Comparison of ENCODE assay signal across 9 mouse cellular contexts in genomic region chr2:167660611-167660971, GRCm38 (mm10). TPM values are rescaled to one million over a fixed set of nuclear protein-coding genes. Genes with fewer than 3 reads are reported as not detected.
DNase-seq lines count a peak whose midpoint lies in the region; ATAC-seq and TF ChIP-seq lines count a peak whose summit lies in the region.
"Had no signal": no experiment of that assay in that cellular context is flagged by ENCODE, and none has a peak within 500 bp of the region (broad histone marks: within the 10 kb centered on the region; RNA-seq: fewer than 3 reads in every experiment).

No protein-coding gene starts in this region.

- TF ChIP-seq POLR2A in CH12.LX (IDR thresholded peaks at IDR 0.05; ENCODE audit: low read depth, low read length) = no peak

- peaks cover 50% of the 10 kb centered on the region for H3K4me1 ChIP-seq in heart, embryonic 10.5 days
- H3K4me1 ChIP-seq in CH12.LX (ENCODE audit: control insufficient read depth in 1 of 2, insufficient read depth in 2 of 2) = peaks cover 31 to 54% of the 10 kb centered on the region in 2 experiments
- peaks cover 60% of the 10 kb centered on the region for H3K4me1 ChIP-seq in erythroblast, embryonic 14.5 days (ENCODE audit: control insufficient read depth)
- H3K4me1 ChIP-seq in limb, embryonic 13.5 days = peaks cover 37% of the 10 kb centered on the region
- peaks cover 40% of the 10 kb centered on the region for H3K4me1 ChIP-seq in neural tube, embryonic 15.5 days

- H3K36me3 ChIP-seq in heart, embryonic 10.5 days = peaks cover 8% of the 10 kb centered on the region
- peaks cover 0 to 12% of the 10 kb centered on the region in 2 experiments for H3K36me3 ChIP-seq in CH12.LX (replicated peaks in 1 of 2; ENCODE audit: control insufficient read depth in 1 of 2, insufficient read depth in 1 of 2, low read length in 1 of 2)
- H3K36me3 ChIP-seq in erythroblast, embryonic 14.5 days (ENCODE audit: control insufficient read depth) = peaks cover 31% of the 10 kb centered on the region
- H3K36me3 ChIP-seq in limb, embryonic 13.5 days = peaks cover 9% of the 10 kb centered on the region
- no peaks in the 10 kb centered on the region for H3K36me3 ChIP-seq in neural tube, embryonic 15.5 days

- dilution Hi-C loops in CH12.LX (cut with MboI; ENCODE audit: extremely low pct_ligation_motif_present, extremely low pct_unique_long_range_greater_than_20kb, low sequenced_read_pairs) = no loop called here

- peak overlapping the region; percentile 91 for H3K27ac ChIP-seq in heart, embryonic 10.5 days
- no peak overlapping the region for H3K27ac ChIP-seq in CH12.LX (ENCODE audit: insufficient read depth, low read depth)
- H3K27ac ChIP-seq in limb, embryonic 13.5 days = peak overlapping the region; percentile 52; the same call in 1 of the 2 replicates
- peak overlapping the region; percentile 28; the same call in 1 of the 2 replicates for H3K27ac ChIP-seq in neural tube, embryonic 15.5 days (replicated peaks)

- no peak for DNase-seq in heart, embryonic 10.5 days (ENCODE audit: low spot score)
- no peak for DNase-seq in heart, adult 8-10 months (ENCODE audit: low spot score)
- no peak for DNase-seq in CH12.LX (ENCODE audit: extremely low read depth)
- DNase-seq in left cerebral cortex, adult 9 months (ENCODE audit: low spot score in 2 of 2) = no peak

- WGBS in heart, embryonic 10.5 days = 1% methylated on average over 12 of the region's 12 CpGs
- under 1% methylated on average over 12 of the region's 12 CpGs for WGBS in limb, embryonic 13.5 days
- WGBS in neural tube, embryonic 15.5 days = under 1% methylated on average over 12 of the region's 12 CpGs

- no peak for TF ChIP-seq CTCF in CH12.LX (conservative IDR thresholded peaks at IDR 0.05 in 1 of 2, IDR thresholded peaks at IDR 0.05 in 1 of 2; ENCODE audit: low read depth in 2 of 2, low read length in 2 of 2)

- peaks cover 43% of the 10 kb centered on the region for H3K79me2 ChIP-seq in CH12.LX (replicated peaks; ENCODE audit: control insufficient read depth, extremely low read depth, insufficient read depth, poor library complexity, severe bottlenecking)

- peak overlapping the region; percentile 99 for H3K9ac ChIP-seq in CH12.LX (ENCODE audit: insufficient read depth, low read depth)
- H3K9ac ChIP-seq in limb, embryonic 13.5 days = peak overlapping the region; percentile 92
- peak overlapping the region; percentile 92 for H3K9ac ChIP-seq in neural tube, embryonic 15.5 days (replicated peaks)

- peak overlapping the region; percentile 98 for H3K4me2 ChIP-seq in CH12.LX (ENCODE audit: insufficient read depth, low read depth, poor library complexity, severe bottlenecking)
- peak overlapping the region; percentile 97 for H3K4me2 ChIP-seq in limb, embryonic 13.5 days (replicated peaks)
- peak overlapping the region; percentile 98 for H3K4me2 ChIP-seq in neural tube, embryonic 15.5 days

- no peak for TF ChIP-seq RAD21 in CH12.LX (IDR thresholded peaks at IDR 0.05; ENCODE audit: low read depth, low read length)

- H3K4me3 ChIP-seq in heart, embryonic 10.5 days = peak overlapping the region; percentile 84
- peak overlapping the region; percentile 83 to 98 (median 84) for H3K4me3 ChIP-seq in CH12.LX (replicated peaks in 1 of 3; ENCODE audit: low read depth in 2 of 3, low read length in 2 of 3, poor library complexity in 1 of 3)
- H3K4me3 ChIP-seq in erythroblast, embryonic 14.5 days (replicated peaks) = peak overlapping the region; percentile 93
- peak overlapping the region; percentile 89 for H3K4me3 ChIP-seq in limb, embryonic 13.5 days
- H3K4me3 ChIP-seq in neural tube, embryonic 15.5 days (replicated peaks) = peak overlapping the region; percentile 63

- in situ Hi-C loops in CH12.LX (cut with MboI; ENCODE audit: low pct_ligation_motif_present, low pct_unique_long_range_greater_than_20kb, low sequenced_read_pairs) = no loop called here

- H3K9me3 ChIP-seq in heart, embryonic 10.5 days = no peaks in the 10 kb centered on the region
- H3K9me3 ChIP-seq in CH12.LX (replicated peaks; ENCODE audit: low read length) = peaks cover 3% of the 10 kb centered on the region
- no peaks in the 10 kb centered on the region for H3K9me3 ChIP-seq in erythroblast, embryonic 14.5 days (ENCODE audit: control insufficient read depth, low read length)
- no peaks in the 10 kb centered on the region for H3K9me3 ChIP-seq in limb, embryonic 13.5 days
- H3K9me3 ChIP-seq in neural tube, embryonic 15.5 days (replicated peaks) = no peaks in the 10 kb centered on the region

- no peak for TF ChIP-seq EP300 in CH12.LX (IDR thresholded peaks at IDR 0.05; ENCODE audit: low read length)

- no peak for ATAC-seq in limb, embryonic 13.5 days (ENCODE audit: low FRiP score, low read depth)
- ATAC-seq in neural tube, embryonic 15.5 days (ENCODE audit: low FRiP score) = peak; percentile 3; the same call in 1 of the 2 replicates
- ATAC-seq in monocyte, adult 5-6 weeks (replicated peaks; ENCODE audit: insufficient number of reproducible peaks, low FRiP score, low TSS enrichment, poor library complexity, severe bottlenecking) = no peak

- H3K27me3 ChIP-seq in heart, embryonic 10.5 days (ENCODE audit: insufficient read depth, poor library complexity, severe bottlenecking) = peaks cover 6% of the 10 kb centered on the region; the same call in 1 of the 2 replicates
- H3K27me3 ChIP-seq in CH12.LX (replicated peaks) = peaks cover 19% of the 10 kb centered on the region
- H3K27me3 ChIP-seq in erythroblast, embryonic 14.5 days (ENCODE audit: control insufficient read depth) = peaks cover 23% of the 10 kb centered on the region
- peaks cover 5% of the 10 kb centered on the region; the same call in 1 of the 2 replicates for H3K27me3 ChIP-seq in limb, embryonic 13.5 days
- peaks cover 15% of the 10 kb centered on the region for H3K27me3 ChIP-seq in neural tube, embryonic 15.5 days (replicated peaks)

TF ChIP-seq in CH12.LX, 34 proteins besides CTCF, POLR2A, EP300 and RAD21:
- no peak for TF ChIP-seq ZNF384 (IDR thresholded peaks at IDR 0.05; ENCODE audit: low read depth, low read length)
- TF ChIP-seq NRF1 (IDR thresholded peaks at IDR 0.05; ENCODE audit: low read depth, low read length) = peak; percentile 43; the same call in 1 of the 2 replicates
- no peak for TF ChIP-seq RCOR1 (conservative IDR thresholded peaks at IDR 0.05; ENCODE audit: low read depth, low read length)

RNA-seq across cellular contexts. Expression of gene Gm20431, which starts 0.7 kb away (rescaled TPM):
- polyA plus RNA-seq in heart, embryonic 10.5 days (2016; fragmentation: Nextera tagmentation; extraction: Ambion mirVana) = 0.36 and 3.9 TPM in 2 replicates
- 10 to 100 TPM; 15.3 to 19.4 (median 18.2) TPM for total RNA-seq in heart, adult 8-10 months (2022)
- 10.3 and 15.0 TPM in 2 replicates for total RNA-seq in CH12.LX (2012; rRNA removed)
- total RNA-seq in CH12.LX (2014; rRNA removed) = not detected in 2 replicates
- 2.4 TPM in 1 of 2 replicates, not detected in the other for polyA plus RNA-seq in CH12.LX (2012; ENCODE audit: insufficient read length, low read depth)
- not detected in 2 replicates for polyA plus RNA-seq in erythroblast, embryonic 14.5 days (2012)
- 6.2 and 11.2 TPM in 2 replicates for polyA plus RNA-seq in limb, embryonic 13.5 days (2015; fragmentation: Nextera tagmentation; extraction: Ambion mirVana)
- polyA plus RNA-seq in neural tube, embryonic 15.5 days (2015; fragmentation: Nextera tagmentation; extraction: Ambion mirVana) = 8.0 and 13.8 TPM in 2 replicates
- total RNA-seq in monocyte, adult 5-6 weeks (2017) = not detected in 3 replicates
- total RNA-seq: neutrophil, adult 5-6 weeks had no signal

RNA-seq across cellular contexts. Expression of gene Cebpb, which starts 28.1 kb away (rescaled TPM):
- polyA plus RNA-seq in heart, embryonic 10.5 days (2016; fragmentation: Nextera tagmentation; extraction: Ambion mirVana) = 4.2 TPM in 2 replicates
- 100 to 1,000 TPM in 1 of 4 experiments, 10 to 100 TPM in 3; 55.1 to 104 (median 84.0) TPM for total RNA-seq in heart, adult 8-10 months (2022)
- total RNA-seq in CH12.LX (2012; rRNA removed) (2.3 and 6.2 TPM in 2 replicates), CH12.LX (2014; rRNA removed) (0.19 TPM in 1 of 2 replicates, not detected in the other)
- polyA plus RNA-seq in CH12.LX (2012; ENCODE audit: insufficient read length, low read depth) = 0.24 TPM in 1 of 2 replicates, not detected in the other
- polyA plus RNA-seq in erythroblast, embryonic 14.5 days (2012) = 4.3 and 4.7 TPM in 2 replicates
- polyA plus RNA-seq in limb, embryonic 13.5 days (2015; fragmentation: Nextera tagmentation; extraction: Ambion mirVana) = 2.3 and 3.4 TPM in 2 replicates
- polyA plus RNA-seq in neural tube, embryonic 15.5 days (2015; fragmentation: Nextera tagmentation; extraction: Ambion mirVana) = 2.5 and 3.4 TPM in 2 replicates
- 255 to 567 TPM (median 357 TPM) in 3 replicates for total RNA-seq in monocyte, adult 5-6 weeks (2017)

RNA-seq across cellular contexts. Expression of gene Ube2v1, which starts 28.7 kb away (rescaled TPM):
- polyA plus RNA-seq in heart, embryonic 10.5 days (2016; fragmentation: Nextera tagmentation; extraction: Ambion mirVana) = 312 and 332 TPM in 2 replicates
- total RNA-seq in heart, adult 8-10 months (2022) = 100 to 1,000 TPM; 120 to 152 (median 139) TPM
- total RNA-seq in CH12.LX (2012; rRNA removed) (126 TPM in 2 replicates), CH12.LX (2014; rRNA removed) (84.0 and 92.8 TPM in 2 replicates)
- 157 and 184 TPM in 2 replicates for polyA plus RNA-seq in CH12.LX (2012; ENCODE audit: insufficient read length, low read depth)
- polyA plus RNA-seq in erythroblast, embryonic 14.5 days (2012) = 34.4 and 42.6 TPM in 2 replicates
- 268 and 284 TPM in 2 replicates for polyA plus RNA-seq in limb, embryonic 13.5 days (2015; fragmentation: Nextera tagmentation; extraction: Ambion mirVana)
- polyA plus RNA-seq in neural tube, embryonic 15.5 days (2015; fragmentation: Nextera tagmentation; extraction: Ambion mirVana) = 351 and 371 TPM in 2 replicates
- total RNA-seq in monocyte, adult 5-6 weeks (2017) = 43.7 to 97.6 TPM (median 59.7 TPM) in 3 replicates

RNA-seq across cellular contexts. Expression of gene Tmem189, which starts 29.0 kb away (rescaled TPM):
- 47.7 and 53.8 TPM in 2 replicates for polyA plus RNA-seq in heart, embryonic 10.5 days (2016; fragmentation: Nextera tagmentation; extraction: Ambion mirVana)
- total RNA-seq in heart, adult 8-10 months (2022) = 10 to 100 TPM; 22.6 to 26.6 (median 23.4) TPM
- total RNA-seq in CH12.LX (2012; rRNA removed) = 30.9 and 31.0 TPM in 2 replicates
- 25.1 and 27.9 TPM in 2 replicates for total RNA-seq in CH12.LX (2014; rRNA removed)
- 29.4 and 29.5 TPM in 2 replicates for polyA plus RNA-seq in CH12.LX (2012; ENCODE audit: insufficient read length, low read depth)
- polyA plus RNA-seq in erythroblast, embryonic 14.5 days (2012) = 11.3 and 11.7 TPM in 2 replicates
- polyA plus RNA-seq in limb, embryonic 13.5 days (2015; fragmentation: Nextera tagmentation; extraction: Ambion mirVana) = 35.7 and 40.1 TPM in 2 replicates
- 41.4 and 44.1 TPM in 2 replicates for polyA plus RNA-seq in neural tube, embryonic 15.5 days (2015; fragmentation: Nextera tagmentation; extraction: Ambion mirVana)
- total RNA-seq in monocyte, adult 5-6 weeks (2017) = 55.2 to 64.6 TPM (median 57.9 TPM) in 3 replicates
